ENCODE assay signal across 8 mouse cellular contexts in the genomic region with DNA sequence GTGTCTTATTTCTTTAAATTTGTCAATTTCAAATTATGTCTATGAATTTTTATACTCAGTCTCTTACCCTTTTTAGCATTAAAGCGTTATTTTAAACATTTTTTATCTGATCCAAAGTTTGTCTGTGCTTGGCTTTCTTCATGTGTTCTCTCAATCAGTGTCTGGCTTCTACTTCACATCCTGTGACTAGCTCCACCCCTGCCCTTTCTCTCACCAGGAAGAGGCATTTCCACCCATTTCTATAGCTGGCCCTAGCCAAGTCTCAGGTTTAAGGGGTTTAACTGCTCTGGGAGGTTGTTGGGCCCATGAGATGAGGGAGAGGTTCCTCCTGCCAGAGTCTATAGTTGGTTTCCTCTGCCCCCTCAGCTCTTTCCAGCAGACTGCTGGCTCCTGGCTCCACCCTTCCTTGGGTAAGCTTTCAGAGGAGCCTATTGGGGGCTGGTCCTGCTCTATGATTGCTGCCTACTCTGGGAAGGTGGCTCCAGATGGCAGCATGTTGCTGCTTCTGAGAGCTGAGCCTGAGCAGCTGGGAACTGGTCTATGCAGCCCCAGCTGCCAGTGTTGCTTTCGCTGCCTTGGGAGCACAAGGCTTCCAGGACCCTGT. TPM values are rescaled to one million over a fixed set of nuclear protein-coding genes. Genes with fewer than 3 reads are reported as not detected.
DNase-seq lines count a peak whose midpoint lies in the region; ATAC-seq and TF ChIP-seq lines count a peak whose summit lies in the region.

No protein-coding gene starts in this region.

- peak overlapping the region; percentile 51 for H3K27ac ChIP-seq in spleen, adult 2 months (ENCODE audit: insufficient read depth, low read length)
- no peak overlapping the region for H3K27ac ChIP-seq in hindbrain, embryonic 11.5 days (ENCODE audit: low read depth, low read length)
- H3K27ac ChIP-seq in stomach, embryonic 16.5 days (ENCODE audit: low read length) = peak overlapping the region; percentile 56; the same call in 1 of the 2 replicates

- no peaks in the 10 kb centered on the region; the same call in 1 of the 2 replicates for H3K4me1 ChIP-seq in spleen, adult 2 months (ENCODE audit: control insufficient read depth, insufficient read depth, insufficient read length)
- no peaks in the 10 kb centered on the region for H3K4me1 ChIP-seq in hindbrain, embryonic 11.5 days (replicated peaks; ENCODE audit: control insufficient read depth, insufficient read depth, low read length)
- H3K4me1 ChIP-seq in stomach, embryonic 16.5 days (ENCODE audit: control insufficient read depth, insufficient read depth, low read length) = peaks cover 7% of the 10 kb centered on the region; the same call in 1 of the 2 replicates

- H3K4me3 ChIP-seq in spleen, adult 2 months (ENCODE audit: extremely low read depth, insufficient read depth, insufficient read length) = no peak overlapping the region
- H3K4me3 ChIP-seq in hindbrain, embryonic 11.5 days (ENCODE audit: low read depth, low read length) = no peak overlapping the region
- no peak overlapping the region for H3K4me3 ChIP-seq in stomach, embryonic 16.5 days (replicated peaks; ENCODE audit: low read length)

- 0 out of 2 replicates have a peak, but pooled peaks have one; percentile 33 for ATAC-seq in hindbrain, embryonic 11.5 days (ENCODE audit: low FRiP score)
- peak; percentile 63 for ATAC-seq in megakaryocyte, adult 5-6 weeks (ENCODE audit: poor library complexity, severe bottlenecking)
- ATAC-seq in stomach, embryonic 16.5 days (ENCODE audit: insufficient read depth, low FRiP score) = peak; percentile 73; the same call in 1 of the 2 replicates

- 46% methylated on average over 2 of the region's 2 CpGs for WGBS in spleen, adult 2 months
- 88% methylated on average over 2 of the region's 2 CpGs for WGBS in hindbrain, embryonic 11.5 days
- WGBS in stomach, embryonic 16.5 days = 67% methylated on average over 2 of the region's 2 CpGs

- intact Hi-C loops in left cerebral cortex, postnatal 25 days (cut with DNase I) = loop anchor here (5.0 kb wide), 1 partner anchor 55 kb away; the partner anchor contains the start of genes Prpf6 and Zfp512b

- H3K4me2 ChIP-seq in hindbrain, embryonic 11.5 days (replicated peaks; ENCODE audit: low read depth, low read length) = no peak overlapping the region
- no peak overlapping the region for H3K4me2 ChIP-seq in stomach, embryonic 16.5 days (ENCODE audit: low read depth, low read length)

- H3K9me3 ChIP-seq in hindbrain, embryonic 11.5 days (ENCODE audit: control insufficient read depth, low read length) = no peaks in the 10 kb centered on the region
- H3K9me3 ChIP-seq in stomach, embryonic 16.5 days (replicated peaks; ENCODE audit: control insufficient read depth, low read length) = no peaks in the 10 kb centered on the region

- H3K36me3 ChIP-seq in spleen, adult 2 months (ENCODE audit: control insufficient read depth, insufficient read depth, low read length) = peaks cover 6% of the 10 kb centered on the region; the same call in 1 of the 2 replicates
- no peaks in the 10 kb centered on the region for H3K36me3 ChIP-seq in hindbrain, embryonic 11.5 days (ENCODE audit: control insufficient read depth, insufficient read depth, low read length)
- no peaks in the 10 kb centered on the region for H3K36me3 ChIP-seq in stomach, embryonic 16.5 days (ENCODE audit: control insufficient read depth, insufficient read depth, low read length)

- DNase-seq in spleen, adult 2 months (ENCODE audit: low read depth in 1 of 2, low spot score in 2 of 2) = no peak
- no peak for DNase-seq in spleen, postnatal 14 days (ENCODE audit: low spot score in 2 of 2)
- peak; percentile 72 to 77 for DNase-seq in frontal cortex, adult 2 months (ENCODE audit: extremely low spot score in 1 of 2, low spot score in 1 of 2)
- DNase-seq in hindbrain, embryonic 11.5 days (ENCODE audit: low spot score) = peak; percentile 12
- peak; percentile 68 to 94 for DNase-seq in left cerebral cortex, postnatal 25 days (ENCODE audit: low spot score in 2 of 2)
- no peak for DNase-seq in thymus, postnatal 36 days

- TF ChIP-seq POLR2A in spleen, adult 2 months (IDR thresholded peaks at IDR 0.05; ENCODE audit: low read depth, low read length) = no peak

- TF ChIP-seq CTCF in spleen, adult 2 months (IDR thresholded peaks at IDR 0.05; ENCODE audit: extremely low read depth, insufficient read depth, insufficient read length, insufficient replicate concordance) = no peak

- H3K27me3 ChIP-seq in spleen, adult 2 months (ENCODE audit: control insufficient read depth, insufficient read depth, low read length) = no peaks in the 10 kb centered on the region
- no peaks in the 10 kb centered on the region for H3K27me3 ChIP-seq in hindbrain, embryonic 11.5 days (ENCODE audit: control insufficient read depth, insufficient read depth, low read length)
- no peaks in the 10 kb centered on the region for H3K27me3 ChIP-seq in stomach, embryonic 16.5 days (ENCODE audit: control insufficient read depth, insufficient read depth, low read length)

- H3K9ac ChIP-seq in hindbrain, embryonic 11.5 days (ENCODE audit: low read depth, low read length) = no peak overlapping the region
- H3K9ac ChIP-seq in stomach, embryonic 16.5 days (ENCODE audit: low read length) = no peak overlapping the region

RNA-seq across cellular contexts. Expression of gene Dnajc5, which starts 17.3 kb away (rescaled TPM):
- 54.4 and 59.4 TPM in 2 replicates for polyA plus RNA-seq in spleen, adult 2 months (2012; rRNA removed)
- 139 and 171 TPM in 2 replicates for polyA plus RNA-seq in frontal cortex, adult 2 months (2012; rRNA removed)
- 97.1 and 104 TPM in 2 replicates for polyA plus RNA-seq in hindbrain, embryonic 11.5 days (2014; fragmentation: Nextera tagmentation; extraction: Ambion mirVana)
- total RNA-seq in left cerebral cortex, postnatal 25 days (2021) = 100 to 1,000 TPM; 289 to 296 TPM
- total RNA-seq in megakaryocyte, adult 5-6 weeks (2015) = 32.2 and 35.1 TPM in 2 replicates
- 39.7 and 44.9 TPM in 2 replicates for total RNA-seq in megakaryocyte, adult 5-6 weeks (2017)
- 77.5 and 84.9 TPM in 2 replicates for polyA plus RNA-seq in stomach, embryonic 16.5 days (2015; fragmentation: Nextera tagmentation; extraction: Ambion mirVana)

RNA-seq across cellular contexts. Expression of gene Tpd52l2, which starts 40.6 kb away (rescaled TPM):
- 17.5 and 18.8 TPM in 2 replicates for polyA plus RNA-seq in spleen, adult 2 months (2012; rRNA removed)
- polyA plus RNA-seq in frontal cortex, adult 2 months (2012; rRNA removed) = 115 and 118 TPM in 2 replicates
- 145 and 151 TPM in 2 replicates for polyA plus RNA-seq in hindbrain, embryonic 11.5 days (2014; fragmentation: Nextera tagmentation; extraction: Ambion mirVana)
- total RNA-seq in left cerebral cortex, postnatal 25 days (2021) = 10 to 100 TPM; 74.7 to 76.8 TPM
- 37.8 and 55.2 TPM in 2 replicates for total RNA-seq in megakaryocyte, adult 5-6 weeks (2015)
- total RNA-seq in megakaryocyte, adult 5-6 weeks (2017) = 61.6 and 102 TPM in 2 replicates
- 139 and 142 TPM in 2 replicates for polyA plus RNA-seq in stomach, embryonic 16.5 days (2015; fragmentation: Nextera tagmentation; extraction: Ambion mirVana)

RNA-seq across cellular contexts. Expression of gene Abhd16b, which starts 44.5 kb away (rescaled TPM):
- polyA plus RNA-seq in spleen, adult 2 months (2012; rRNA removed) = 0.15 and 0.36 TPM in 2 replicates
- not detected in 2 replicates for polyA plus RNA-seq in frontal cortex, adult 2 months (2012; rRNA removed)
- 0.09 and 0.14 TPM in 2 replicates for polyA plus RNA-seq in hindbrain, embryonic 11.5 days (2014; fragmentation: Nextera tagmentation; extraction: Ambion mirVana)
- not detected for total RNA-seq in left cerebral cortex, postnatal 25 days (2021)
- total RNA-seq in megakaryocyte, adult 5-6 weeks (2015) = not detected in 2 replicates
- not detected in 2 replicates for total RNA-seq in megakaryocyte, adult 5-6 weeks (2017)
- 0.12 and 0.16 TPM in 2 replicates for polyA plus RNA-seq in stomach, embryonic 16.5 days (2015; fragmentation: Nextera tagmentation; extraction: Ambion mirVana)

RNA-seq across cellular contexts. Expression of gene Uckl1, which starts 47.1 kb away (rescaled TPM):
- polyA plus RNA-seq in spleen, adult 2 months (2012; rRNA removed) = 170 and 197 TPM in 2 replicates
- 125 and 149 TPM in 2 replicates for polyA plus RNA-seq in frontal cortex, adult 2 months (2012; rRNA removed)
- polyA plus RNA-seq in hindbrain, embryonic 11.5 days (2014; fragmentation: Nextera tagmentation; extraction: Ambion mirVana) = 54.1 and 57.7 TPM in 2 replicates
- 10 to 100 TPM; 44.2 to 50.5 TPM for total RNA-seq in left cerebral cortex, postnatal 25 days (2021)
- total RNA-seq in megakaryocyte, adult 5-6 weeks (2015) = 86.0 and 103 TPM in 2 replicates
- 65.2 and 79.3 TPM in 2 replicates for total RNA-seq in megakaryocyte, adult 5-6 weeks (2017)
- polyA plus RNA-seq in stomach, embryonic 16.5 days (2015; fragmentation: Nextera tagmentation; extraction: Ambion mirVana) = 70.9 and 83.3 TPM in 2 replicates

RNA-seq across cellular contexts. Expression of gene Prpf6, which starts 54.1 kb away (rescaled TPM):
- 11.6 and 11.8 TPM in 2 replicates for polyA plus RNA-seq in spleen, adult 2 months (2012; rRNA removed)
- 35.7 and 38.0 TPM in 2 replicates for polyA plus RNA-seq in frontal cortex, adult 2 months (2012; rRNA removed)
- 66.5 and 78.1 TPM in 2 replicates for polyA plus RNA-seq in hindbrain, embryonic 11.5 days (2014; fragmentation: Nextera tagmentation; extraction: Ambion mirVana)
- total RNA-seq in left cerebral cortex, postnatal 25 days (2021) = 10 to 100 TPM; 51.0 to 51.7 TPM
- 13.3 and 15.1 TPM in 2 replicates for total RNA-seq in megakaryocyte, adult 5-6 weeks (2015)
- total RNA-seq in megakaryocyte, adult 5-6 weeks (2017) = 68.0 and 68.1 TPM in 2 replicates
- polyA plus RNA-seq in stomach, embryonic 16.5 days (2015; fragmentation: Nextera tagmentation; extraction: Ambion mirVana) = 58.9 and 59.1 TPM in 2 replicates

Comparison
In these comparisons a context has a peak if more than half of its experiments do, and no peak if none do; other contexts are left out.
1. DNase-seq: peak in frontal cortex, adult 2 months (2 of 2), hindbrain, embryonic 11.5 days (single experiment) and left cerebral cortex, postnatal 25 days (2 of 2); none in spleen, adult 2 months (0 of 2), spleen, postnatal 14 days (0 of 2) and thymus, postnatal 36 days (0 of 2).
2. Peak in every context shown above with its lines, with median percentiles within 50 percentile points of each other: ATAC-seq.